Mouse (Mus musculus): ENCODE data around the gene Aplp1. TPM values are rescaled to one million over a fixed set of nuclear protein-coding genes. Genes with fewer than 3 reads are reported as not detected.

Gene Aplp1
- polyA plus RNA-seq, 1 experiment from 2014 or later, result 710 TPM

DNA sequence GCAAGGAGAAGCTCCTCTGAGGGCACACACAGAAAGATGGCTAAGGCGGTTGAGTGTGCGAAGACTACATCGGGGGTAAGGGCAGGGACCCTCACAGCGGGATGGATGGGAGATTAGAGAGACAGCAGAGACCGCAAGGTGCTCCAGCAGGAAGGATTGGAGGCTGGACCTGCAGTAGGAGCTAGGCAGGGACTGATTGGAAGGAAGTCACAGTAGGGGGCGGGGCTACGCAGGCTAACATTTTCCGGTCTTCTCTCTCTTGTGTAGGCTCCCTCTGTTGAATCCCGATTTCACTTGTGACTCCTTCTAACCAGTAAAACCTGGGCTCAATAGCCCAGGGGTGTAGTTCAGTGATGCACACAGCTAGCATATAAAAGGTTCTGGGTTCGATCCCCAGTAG, 8.5 kb downstream of the Aplp1 start:
- peak; percentile 24 for DNase-seq

DNA sequence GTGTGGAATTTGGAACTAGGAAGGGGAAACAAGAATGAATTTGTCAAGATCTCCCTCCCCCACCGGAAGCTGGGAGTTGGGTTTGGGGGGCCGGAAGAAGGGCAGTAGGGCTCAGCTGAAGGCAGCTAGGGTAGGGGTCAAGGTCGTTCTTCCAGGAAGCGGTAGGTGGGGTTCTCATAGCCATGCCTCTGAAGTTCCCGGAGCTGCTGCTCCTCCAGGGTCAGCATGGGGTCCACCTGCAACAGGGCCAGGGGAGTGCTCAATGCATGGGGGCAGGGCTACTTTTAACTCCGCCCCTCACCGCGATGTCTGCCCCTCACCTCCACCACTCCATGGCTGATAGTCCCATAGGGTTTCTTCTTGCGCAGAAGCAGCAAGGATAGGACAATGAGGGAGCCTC, 10.2 kb downstream of the Aplp1 start:
- H3K9ac ChIP-seq (replicated peaks; ENCODE audit: low read length), result no peak overlapping the region
- no peak overlapping the region for H3K4me2 ChIP-seq (ENCODE audit: low read length)
- H3K9me3 ChIP-seq (ENCODE audit: control insufficient read depth, low read length), result no peaks in the 10 kb centered on the region
- H3K27ac ChIP-seq (replicated peaks; ENCODE audit: low read depth, low read length), result no peak overlapping the region
- H3K4me3 ChIP-seq (replicated peaks; ENCODE audit: low read depth, low read length), result no peak overlapping the region
- 55% methylated on average over 9 of the region's 9 CpGs for WGBS
- ATAC-seq (ENCODE audit: low FRiP score, low TSS enrichment), result no peak; the same call in 1 of the 2 replicates
- H3K27me3 ChIP-seq (ENCODE audit: control insufficient read depth, insufficient read depth, low read length), result no peaks in the 10 kb centered on the region
- no peak for DNase-seq
- no peaks in the 10 kb centered on the region for H3K4me1 ChIP-seq (ENCODE audit: control insufficient read depth, insufficient read depth, low read length)
- H3K36me3 ChIP-seq (ENCODE audit: control insufficient read depth, insufficient read depth, low read length), result peaks cover 65% of the 10 kb centered on the region

More for the DNA sequence above, 8.5 kb downstream of the Aplp1 start:
- Histone ChIP-seq H3K36me3 (ENCODE audit: control insufficient read depth, insufficient read depth, low read length) (peaks cover 80% of the 10 kb centered on the region), H3K27me3 (ENCODE audit: control insufficient read depth, insufficient read depth, low read length) (no peaks in the 10 kb centered on the region), H3K27ac (replicated peaks; ENCODE audit: low read depth, low read length) (no peak overlapping the region), H3K9ac (replicated peaks; ENCODE audit: low read length) (no peak overlapping the region), H3K9me3 (ENCODE audit: control insufficient read depth, low read length) (no peaks in the 10 kb centered on the region), H3K4me3 (replicated peaks; ENCODE audit: low read depth, low read length) (no peak overlapping the region), H3K4me2 (ENCODE audit: low read length) (no peak overlapping the region), H3K4me1 (ENCODE audit: control insufficient read depth, insufficient read depth, low read length) (no peaks in the 10 kb centered on the region)
- WGBS, result 29% methylated on average over 10 of the region's 10 CpGs
- ATAC-seq (ENCODE audit: low FRiP score, low TSS enrichment), result no peak

DNA sequence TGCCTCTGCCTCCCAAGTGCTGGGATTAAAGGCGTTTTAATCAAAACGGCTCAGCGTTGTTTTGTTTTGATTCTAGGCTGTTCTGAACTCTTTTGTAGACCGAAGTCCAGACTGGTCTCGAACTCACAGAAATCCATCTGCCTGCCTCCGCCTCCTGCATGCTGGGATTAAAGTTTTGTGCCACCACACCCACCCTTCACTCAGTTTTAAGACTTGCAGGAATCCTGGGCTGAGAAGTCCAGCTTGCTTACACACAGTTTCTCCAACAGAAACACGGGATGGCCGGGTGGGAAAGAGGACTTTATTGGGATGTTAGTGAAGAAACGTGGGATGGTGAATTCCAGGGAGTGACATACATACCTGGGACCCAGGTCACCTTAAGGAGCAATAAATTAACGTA, 10.6 kb downstream of the Aplp1 start:
- Histone ChIP-seq H3K4me2 (ENCODE audit: low read length) (no peak overlapping the region), H3K9ac (replicated peaks; ENCODE audit: low read length) (no peak overlapping the region), H3K4me1 (ENCODE audit: control insufficient read depth, insufficient read depth, low read length) (no peaks in the 10 kb centered on the region), H3K27ac (replicated peaks; ENCODE audit: low read depth, low read length) (no peak overlapping the region), H3K27me3 (ENCODE audit: control insufficient read depth, insufficient read depth, low read length) (no peaks in the 10 kb centered on the region), H3K9me3 (ENCODE audit: control insufficient read depth, low read length) (no peaks in the 10 kb centered on the region), H3K36me3 (ENCODE audit: control insufficient read depth, insufficient read depth, low read length) (peaks cover 60% of the 10 kb centered on the region), H3K4me3 (replicated peaks; ENCODE audit: low read depth, low read length) (no peak overlapping the region)
- ATAC-seq (ENCODE audit: low FRiP score, low TSS enrichment), result no peak
- no peak for DNase-seq
- 72% methylated on average over 10 of the region's 10 CpGs for WGBS

DNA sequence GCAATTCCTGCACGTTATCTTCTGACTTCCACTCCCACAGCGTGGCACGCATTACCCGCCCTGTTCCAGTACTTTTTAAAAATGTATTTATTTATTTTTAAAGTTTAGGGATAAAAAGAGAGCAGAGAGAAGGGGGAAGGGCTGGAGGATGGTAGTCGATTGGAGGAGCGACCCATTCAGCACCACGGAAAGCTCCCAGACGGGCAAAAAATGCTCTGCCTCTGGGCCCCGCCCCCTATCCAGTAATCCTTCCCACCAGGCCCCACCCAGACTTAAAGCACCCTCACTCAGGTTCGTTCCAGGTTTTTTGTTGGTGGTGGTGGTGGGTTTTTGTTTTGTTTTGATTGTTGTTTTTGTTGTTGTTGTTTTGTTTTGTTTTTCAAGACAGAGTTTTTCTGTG, 11.1 kb downstream of the Aplp1 start:
- Histone ChIP-seq H3K4me1 (ENCODE audit: control insufficient read depth, insufficient read depth, low read length) (no peaks in the 10 kb centered on the region), H3K36me3 (ENCODE audit: control insufficient read depth, insufficient read depth, low read length) (peaks cover 55% of the 10 kb centered on the region), H3K27me3 (ENCODE audit: control insufficient read depth, insufficient read depth, low read length) (no peaks in the 10 kb centered on the region), H3K4me3 (replicated peaks; ENCODE audit: low read depth, low read length) (no peak overlapping the region), H3K27ac (replicated peaks; ENCODE audit: low read depth, low read length) (no peak overlapping the region), H3K9ac (replicated peaks; ENCODE audit: low read length) (no peak overlapping the region), H3K4me2 (ENCODE audit: low read length) (no peak overlapping the region), H3K9me3 (ENCODE audit: control insufficient read depth, low read length) (no peaks in the 10 kb centered on the region)
- WGBS, result 6% methylated on average over 10 of the region's 10 CpGs
- peak; percentile 27 for DNase-seq
- no peak for ATAC-seq (ENCODE audit: low FRiP score, low TSS enrichment)

DNA sequence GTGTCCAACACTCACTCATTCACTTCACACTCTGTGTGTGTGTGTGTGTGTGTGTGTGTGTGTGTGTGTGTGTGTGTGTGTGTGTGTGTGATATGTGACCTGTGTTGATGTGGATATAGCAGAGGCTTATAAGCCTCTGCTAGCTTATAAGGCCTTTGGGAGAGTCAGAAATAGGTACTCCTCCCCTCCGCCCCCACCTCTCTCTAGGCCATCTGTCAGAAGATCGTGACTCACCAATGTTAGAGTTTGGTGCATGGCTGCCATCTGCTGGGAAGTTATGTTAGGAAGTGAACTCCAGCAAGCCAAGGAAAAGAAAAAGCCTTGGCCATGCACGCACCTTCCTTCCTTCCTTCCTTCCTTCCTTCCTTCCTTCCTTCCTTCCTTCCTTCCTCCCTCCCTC, 13.5 kb downstream of the Aplp1 start:
- DNase-seq, result peak; percentile 92
- ATAC-seq (ENCODE audit: low FRiP score, low TSS enrichment), result peak; percentile 68; the same call in 1 of the 2 replicates
- WGBS, result 12% methylated on average over 3 of the region's 3 CpGs

DNA sequence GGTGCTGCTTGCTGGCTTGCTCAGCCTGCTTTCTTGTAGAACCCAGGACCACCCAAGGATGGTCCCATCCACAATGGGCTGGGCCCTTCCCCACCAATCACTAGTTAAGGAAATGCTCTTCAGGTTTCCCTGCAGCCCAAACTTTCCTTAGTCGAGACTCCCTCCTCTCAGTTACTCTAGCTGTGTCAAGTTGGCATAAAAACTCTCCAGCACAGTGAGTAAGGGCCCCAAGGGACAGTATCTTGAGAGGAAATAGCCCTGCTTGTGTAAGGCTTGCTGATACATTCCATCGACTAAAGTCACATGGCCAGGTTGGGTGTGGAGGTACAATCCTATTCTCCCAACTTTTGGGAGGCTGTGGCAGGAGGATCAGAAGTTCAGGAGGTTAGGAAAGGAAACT, 15.1 kb downstream of the Aplp1 start:
- no peaks in the 10 kb centered on the region for H3K4me1 ChIP-seq (ENCODE audit: control insufficient read depth, insufficient read depth, low read length)
- no peak overlapping the region for H3K4me2 ChIP-seq (ENCODE audit: low read length)
- ATAC-seq (ENCODE audit: low FRiP score, low TSS enrichment), result no peak
- peaks cover 19% of the 10 kb centered on the region for H3K36me3 ChIP-seq (ENCODE audit: control insufficient read depth, insufficient read depth, low read length)
- DNase-seq, result no peak
- H3K9me3 ChIP-seq (ENCODE audit: control insufficient read depth, low read length), result no peaks in the 10 kb centered on the region
- H3K27ac ChIP-seq (replicated peaks; ENCODE audit: low read depth, low read length), result no peak overlapping the region
- H3K9ac ChIP-seq (replicated peaks; ENCODE audit: low read length), result no peak overlapping the region
- no peak overlapping the region for H3K4me3 ChIP-seq (replicated peaks; ENCODE audit: low read depth, low read length)
- no peaks in the 10 kb centered on the region for H3K27me3 ChIP-seq (ENCODE audit: control insufficient read depth, insufficient read depth, low read length)
- WGBS, result 67% methylated on average over 2 of the region's 2 CpGs

More for the DNA sequence above, 13.5 kb downstream of the Aplp1 start:
- no peaks in the 10 kb centered on the region for H3K9me3 ChIP-seq (ENCODE audit: control insufficient read depth, low read length)
- H3K27me3 ChIP-seq (ENCODE audit: control insufficient read depth, insufficient read depth, low read length), result no peaks in the 10 kb centered on the region
- H3K4me2 ChIP-seq (ENCODE audit: low read length), result no peak overlapping the region
- no peak overlapping the region for H3K9ac ChIP-seq (replicated peaks; ENCODE audit: low read length)
- peaks cover 33% of the 10 kb centered on the region for H3K36me3 ChIP-seq (ENCODE audit: control insufficient read depth, insufficient read depth, low read length)
- no peak overlapping the region for H3K4me3 ChIP-seq (replicated peaks; ENCODE audit: low read depth, low read length)
- H3K27ac ChIP-seq (replicated peaks; ENCODE audit: low read depth, low read length), result no peak overlapping the region
- H3K4me1 ChIP-seq (ENCODE audit: control insufficient read depth, insufficient read depth, low read length), result no peaks in the 10 kb centered on the region

DNA sequence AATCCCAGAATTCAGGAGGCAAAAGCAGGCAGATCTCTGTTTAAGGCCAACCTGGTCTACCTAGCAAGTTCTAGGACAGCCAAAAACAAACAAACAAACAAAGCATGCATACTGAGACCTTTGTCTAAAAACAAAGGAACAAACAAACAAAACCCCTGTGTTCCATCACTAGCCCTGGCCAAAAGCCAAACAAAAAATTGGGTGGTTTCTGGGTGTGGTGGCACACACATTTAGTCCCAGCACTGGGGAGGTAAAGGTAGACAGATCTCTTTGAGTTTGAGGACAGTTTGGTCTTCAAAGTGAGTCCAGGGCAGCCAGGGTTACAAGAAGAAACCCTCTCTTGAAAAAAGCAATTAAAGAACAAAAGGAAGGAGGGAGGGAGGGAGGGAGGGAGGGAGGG, 16.0 kb downstream of the Aplp1 start:
- Histone ChIP-seq H3K27me3 (ENCODE audit: control insufficient read depth, insufficient read depth, low read length) (no peaks in the 10 kb centered on the region), H3K36me3 (ENCODE audit: control insufficient read depth, insufficient read depth, low read length) (peaks cover 11% of the 10 kb centered on the region), H3K4me3 (replicated peaks; ENCODE audit: low read depth, low read length) (no peak overlapping the region), H3K9me3 (ENCODE audit: control insufficient read depth, low read length) (no peaks in the 10 kb centered on the region), H3K4me1 (ENCODE audit: control insufficient read depth, insufficient read depth, low read length) (no peaks in the 10 kb centered on the region), H3K4me2 (ENCODE audit: low read length) (no peak overlapping the region), H3K9ac (replicated peaks; ENCODE audit: low read length) (no peak overlapping the region), H3K27ac (replicated peaks; ENCODE audit: low read depth, low read length) (no peak overlapping the region)
- DNase-seq (no peak), ATAC-seq (ENCODE audit: low FRiP score, low TSS enrichment) (no peak)

DNA sequence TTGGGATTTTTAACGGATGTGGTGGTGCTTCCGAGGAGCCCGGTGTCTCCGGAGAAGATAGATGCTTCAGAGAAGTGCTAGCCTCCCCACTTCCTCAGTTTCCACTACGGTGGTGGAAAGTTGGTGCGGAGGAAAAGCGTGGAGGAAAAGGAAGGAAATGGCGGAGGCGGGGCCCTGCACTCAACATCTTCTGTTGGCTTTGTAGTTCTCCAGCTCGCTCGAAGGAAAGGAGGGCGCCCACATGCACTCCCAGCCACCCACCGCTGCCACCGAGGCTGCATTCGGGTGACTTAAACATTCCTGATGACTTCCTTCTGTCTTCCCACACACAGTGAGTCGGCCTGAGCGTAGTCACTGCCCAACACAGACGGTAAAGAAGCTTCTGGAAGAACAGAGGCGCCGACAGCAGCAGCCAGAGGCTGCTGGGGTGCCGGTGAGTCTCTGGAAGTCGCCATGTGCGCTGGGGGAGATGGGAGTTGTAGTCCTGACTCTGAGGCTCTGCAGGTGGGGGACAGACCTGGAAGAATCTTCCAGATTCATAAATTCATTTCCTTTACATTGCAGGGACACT, 22.2 kb downstream of the Aplp1 start:
- peak overlapping the region; percentile 98 for H3K4me2 ChIP-seq (ENCODE audit: low read length)
- ATAC-seq (ENCODE audit: low FRiP score, low TSS enrichment), result no peak
- H3K9me3 ChIP-seq (ENCODE audit: control insufficient read depth, low read length), result no peaks in the 10 kb centered on the region
- no peaks in the 10 kb centered on the region for H3K27me3 ChIP-seq (ENCODE audit: control insufficient read depth, insufficient read depth, low read length)
- 52% methylated on average over 23 of the region's 23 CpGs for WGBS
- peak overlapping the region; percentile 58 for H3K4me3 ChIP-seq (replicated peaks; ENCODE audit: low read depth, low read length)
- H3K9ac ChIP-seq (replicated peaks; ENCODE audit: low read length), result peak overlapping the region; percentile 71; the same call in 1 of the 2 replicates
- H3K36me3 ChIP-seq (ENCODE audit: control insufficient read depth, insufficient read depth, low read length), result 0 out of 2 replicates have a peak, but pooled peaks cover 2% of the 10 kb centered on the region
- H3K4me1 ChIP-seq (ENCODE audit: control insufficient read depth, insufficient read depth, low read length), result peaks cover 18% of the 10 kb centered on the region; the same call in 1 of the 2 replicates
- H3K27ac ChIP-seq (replicated peaks; ENCODE audit: low read depth, low read length), result no peak overlapping the region
- DNase-seq, result peak; percentile 32

DNA sequence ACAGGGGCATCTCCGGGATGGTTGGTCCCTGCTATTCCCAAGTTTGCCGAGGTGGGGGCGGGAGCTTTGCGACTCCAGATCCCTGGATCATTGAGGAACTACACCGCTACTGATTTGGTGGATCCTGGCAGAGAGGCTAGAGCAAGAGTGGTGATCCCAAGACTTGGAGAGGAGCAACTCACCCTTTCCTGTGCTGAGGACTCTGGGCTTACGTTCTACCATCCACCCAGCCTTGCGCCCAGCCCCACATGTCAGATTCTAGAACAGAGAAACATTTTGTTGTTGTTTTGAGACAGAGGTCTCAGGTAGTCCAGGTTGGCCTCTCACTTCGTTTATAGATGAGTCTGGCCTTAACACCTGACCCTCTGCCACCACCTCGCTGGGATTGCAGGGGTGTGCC, 22.8 kb downstream of the Aplp1 start:
- Histone ChIP-seq H3K27ac (replicated peaks; ENCODE audit: low read depth, low read length) (0 out of 2 replicates have a peak overlapping the region, but pooled peaks have one; percentile 41), H3K4me3 (replicated peaks; ENCODE audit: low read depth, low read length) (peak overlapping the region; percentile 58), H3K27me3 (ENCODE audit: control insufficient read depth, insufficient read depth, low read length) (no peaks in the 10 kb centered on the region), H3K9me3 (ENCODE audit: control insufficient read depth, low read length) (no peaks in the 10 kb centered on the region), H3K9ac (replicated peaks; ENCODE audit: low read length) (peak overlapping the region; percentile 71), H3K4me2 (ENCODE audit: low read length) (peak overlapping the region; percentile 98), H3K36me3 (ENCODE audit: control insufficient read depth, insufficient read depth, low read length) (0 out of 2 replicates have a peak, but pooled peaks cover 2% of the 10 kb centered on the region), H3K4me1 (ENCODE audit: control insufficient read depth, insufficient read depth, low read length) (peaks cover 18% of the 10 kb centered on the region; the same call in 1 of the 2 replicates)
- DNase-seq (no peak), ATAC-seq (ENCODE audit: low FRiP score, low TSS enrichment) (no peak; the same call in 1 of the 2 replicates)
- WGBS, result 13% methylated on average over 9 of the region's 9 CpGs

Data from midbrain, embryonic 14.5 days (tissue).